Mouse (Mus musculus): ENCODE measurements at regions not wholly inside any gene's neighbourhood (a gene's known extent, or its start where the extent isn't known, plus 50 kb on each side); places are given as distances from the start of the nearest gene placed in this dataset.

GRCm38 (mm10) chr12:118784643-118785042 lies 61.5 kb upstream of the Sp8 start:
- ATAC-seq (replicated peaks; ENCODE audit: poor library complexity, severe bottlenecking), result no peak

GRCm38 (mm10) chr12:118781978-118782377 lies 64.2 kb upstream of the Sp8 start:
- ATAC-seq (replicated peaks; ENCODE audit: poor library complexity, severe bottlenecking), result no peak

GRCm38 (mm10) chr12:118775463-118776064 lies 70.6 kb upstream of the Sp8 start:
- ATAC-seq (replicated peaks; ENCODE audit: poor library complexity, severe bottlenecking), result peak; percentile 88

GRCm38 (mm10) chr12:118772790-118773189 lies 73.3 kb upstream of the Sp8 start:
- 0 out of 2 replicates have a peak, but pooled peaks have one; percentile 30 for ATAC-seq (replicated peaks; ENCODE audit: poor library complexity, severe bottlenecking)

- ATAC-seq (replicated peaks; ENCODE audit: poor library complexity, severe bottlenecking), result no peak
Observed at GRCm38 (mm10) chr12:118766472-118766871, 79.7 kb upstream of the Sp8 start.

- ATAC-seq (replicated peaks; ENCODE audit: poor library complexity, severe bottlenecking), result no peak
Observed at GRCm38 (mm10) chr12:118754076-118754475, 92.1 kb upstream of the Sp8 start.

- ATAC-seq (replicated peaks; ENCODE audit: poor library complexity, severe bottlenecking), result no peak
Observed at GRCm38 (mm10) chr12:118739103-118739502, 107.0 kb upstream of the Sp8 start.

- no peak for ATAC-seq (replicated peaks; ENCODE audit: poor library complexity, severe bottlenecking)
Observed at GRCm38 (mm10) chr12:118725891-118726290, 120.2 kb upstream of the Sp8 start.

GRCm38 (mm10) chr12:118719878-118720573 lies 126.1 kb upstream of the Sp8 start:
- peak; percentile 40; the same call in 1 of the 2 replicates for ATAC-seq (replicated peaks; ENCODE audit: poor library complexity, severe bottlenecking)

- peak; percentile 52; the same call in 1 of the 2 replicates for ATAC-seq (replicated peaks; ENCODE audit: poor library complexity, severe bottlenecking)
Observed at GRCm38 (mm10) chr12:118716824-118717223, 129.3 kb upstream of the Sp8 start.

GRCm38 (mm10) chr12:118706626-118707025 lies 139.5 kb upstream of the Sp8 start:
- ATAC-seq (replicated peaks; ENCODE audit: poor library complexity, severe bottlenecking), result no peak

- ATAC-seq (replicated peaks; ENCODE audit: poor library complexity, severe bottlenecking), result no peak
Observed at GRCm38 (mm10) chr12:118704826-118705225, 141.3 kb upstream of the Sp8 start.

GRCm38 (mm10) chr12:118703730-118704129 lies 142.4 kb upstream of the Sp8 start:
- ATAC-seq (replicated peaks; ENCODE audit: poor library complexity, severe bottlenecking), result 0 out of 2 replicates have a peak, but pooled peaks have one; percentile 9

GRCm38 (mm10) chr12:118703068-118703662 lies 143.0 kb upstream of the Sp8 start:
- ATAC-seq (replicated peaks; ENCODE audit: poor library complexity, severe bottlenecking), result no peak

GRCm38 (mm10) chr12:118701838-118702237 lies 144.3 kb upstream of the Sp8 start:
- ATAC-seq (replicated peaks; ENCODE audit: poor library complexity, severe bottlenecking), result no peak

- no peak for ATAC-seq (replicated peaks; ENCODE audit: poor library complexity, severe bottlenecking)
Observed at GRCm38 (mm10) chr12:118698110-118698509, 148.0 kb upstream of the Sp8 start.

- no peak for ATAC-seq (replicated peaks; ENCODE audit: poor library complexity, severe bottlenecking)
Observed at GRCm38 (mm10) chr12:118694701-118695100, 151.4 kb upstream of the Sp8 start.

GRCm38 (mm10) chr12:118682902-118683301 lies 163.2 kb upstream of the Sp8 start:
- no peak for ATAC-seq (replicated peaks; ENCODE audit: poor library complexity, severe bottlenecking)

GRCm38 (mm10) chr12:118677989-118678388 lies 168.1 kb upstream of the Sp8 start:
- no peak for ATAC-seq (replicated peaks; ENCODE audit: poor library complexity, severe bottlenecking)

GRCm38 (mm10) chr12:118661575-118661974 lies 184.6 kb upstream of the Sp8 start:
- ATAC-seq (replicated peaks; ENCODE audit: poor library complexity, severe bottlenecking), result peak; percentile 67

GRCm38 (mm10) chr12:118661214-118661486 lies 185.0 kb upstream of the Sp8 start:
- no peak for ATAC-seq (replicated peaks; ENCODE audit: poor library complexity, severe bottlenecking)

All from granulocyte monocyte progenitor cell, adult 5-6 weeks (primary cell).